Mouse (Mus musculus) liver, embryonic 14.5 days (tissue): ENCODE measurements around the gene Tmem143.

Experiments used
- CTCF ChIP-seq: IDR thresholded peaks from 2 replicates; pipeline ENCODE4 v1.5.1; 2016; ENCODE audit warnings: antibody characterized with exemption, low read depth, control low read depth
- EP300 ChIP-seq: IDR thresholded peaks from 2 replicates; pipeline ENCODE4 v1.6.1; 2016; ENCODE audit warnings: antibody characterized with exemption, low read depth

DNA sequence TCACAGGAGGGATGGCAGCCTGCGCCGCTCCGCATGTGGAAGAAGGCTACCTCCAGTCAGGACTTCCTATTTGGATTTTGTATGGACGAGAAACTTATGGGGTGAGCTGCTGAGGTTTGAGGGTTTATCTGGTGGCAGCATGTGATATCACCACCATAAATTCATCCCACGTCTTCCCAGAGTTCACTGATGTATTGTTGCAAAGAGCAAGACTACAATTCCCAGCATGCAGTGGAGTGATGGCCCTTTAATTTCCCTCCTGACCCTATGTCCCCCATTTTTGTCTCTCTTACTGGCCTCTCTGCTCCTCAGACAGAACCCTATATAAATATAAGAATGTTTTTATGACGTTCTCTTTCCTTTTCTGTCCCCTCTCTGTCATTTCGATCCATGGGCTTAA lies 33.9 kb upstream of the Tmem143 start:
- TF ChIP-seq CTCF (no peak), EP300 (no peak)
